Mouse (Mus musculus) lung, postnatal 0 days (tissue): Measurements from ENCODE around the gene Slc1a3.

Source experiments
- CTCF ChIP-seq: IDR thresholded peaks from 2 replicates; pipeline ENCODE4 v1.5.1; 2016; ENCODE audit warnings: antibody characterized with exemption, mild to moderate bottlenecking
- EP300 ChIP-seq: IDR thresholded peaks from 2 replicates; pipeline ENCODE4 v1.6.1; 2016; ENCODE audit warnings: antibody characterized with exemption, mild to moderate bottlenecking, control low read depth

- TF ChIP-seq EP300 (no peak), CTCF (no peak)
These were observed 48.5 kb upstream of the Slc1a3 start for GRCm38 (mm10) chr15:8759026-8759425.
